Mouse (Mus musculus): ENCODE measurements at regions not wholly inside any gene's neighbourhood (a gene's known extent, or its start where the extent isn't known, plus 50 kb on each side); places are given as distances from the start of the nearest gene placed in this dataset.

- Histone ChIP-seq H3K27ac (ENCODE audit: control insufficient read depth, insufficient read depth, low read depth, low read length, poor library complexity) (no peak overlapping the region), H3K4me1 (ENCODE audit: control insufficient read depth, insufficient read depth, low read length) (no peaks in the 10 kb centered on the region; the same call in 1 of the 2 replicates), H3K4me3 (replicated peaks; ENCODE audit: control insufficient read depth, low read depth, low read length) (no peak overlapping the region)
- TF ChIP-seq CTCF (IDR thresholded peaks at IDR 0.05; ENCODE audit: control insufficient read depth, insufficient read depth, low read length) (no peak), POLR2A (IDR thresholded peaks at IDR 0.05; ENCODE audit: borderline replicate concordance, control insufficient read depth, low read depth, low read length) (no peak)
- WGBS = 80% methylated on average over 9 of the region's 9 CpGs
Measured at GRCm38 (mm10) chr9:14150288-14150687, 124.6 kb upstream of the Sesn3 start.

- H3K27ac ChIP-seq (ENCODE audit: control insufficient read depth, insufficient read depth, low read depth, low read length, poor library complexity) = no peak overlapping the region
- WGBS = 57% methylated on average over 1 of the region's 1 CpGs
- no peaks in the 10 kb centered on the region for H3K4me1 ChIP-seq (ENCODE audit: control insufficient read depth, insufficient read depth, low read length)
- TF ChIP-seq POLR2A (IDR thresholded peaks at IDR 0.05; ENCODE audit: borderline replicate concordance, control insufficient read depth, low read depth, low read length) = no peak
- no peak overlapping the region for H3K4me3 ChIP-seq (replicated peaks; ENCODE audit: control insufficient read depth, low read depth, low read length)
Measured at GRCm38 (mm10) chr9:14156967-14157366, 117.9 kb upstream of the Sesn3 start.

GRCm38 (mm10) chr9:14158096-14158837 lies 116.6 kb upstream of the Sesn3 start:
- Histone ChIP-seq H3K4me1 (ENCODE audit: control insufficient read depth, insufficient read depth, low read length) (no peaks in the 10 kb centered on the region), H3K27ac (ENCODE audit: control insufficient read depth, insufficient read depth, low read depth, low read length, poor library complexity) (no peak overlapping the region), H3K4me3 (replicated peaks; ENCODE audit: control insufficient read depth, low read depth, low read length) (no peak overlapping the region)
- TF ChIP-seq CTCF (IDR thresholded peaks at IDR 0.05; ENCODE audit: control insufficient read depth, insufficient read depth, low read length) (no peak), POLR2A (IDR thresholded peaks at IDR 0.05; ENCODE audit: borderline replicate concordance, control insufficient read depth, low read depth, low read length) (no peak)
- 76% methylated on average over 9 of the region's 9 CpGs for WGBS

- no peak for TF ChIP-seq POLR2A (IDR thresholded peaks at IDR 0.05; ENCODE audit: borderline replicate concordance, control insufficient read depth, low read depth, low read length)
- TF ChIP-seq CTCF (IDR thresholded peaks at IDR 0.05; ENCODE audit: control insufficient read depth, insufficient read depth, low read length) = no peak
- H3K4me3 ChIP-seq (replicated peaks; ENCODE audit: control insufficient read depth, low read depth, low read length) = no peak overlapping the region
- no peak overlapping the region for H3K27ac ChIP-seq (ENCODE audit: control insufficient read depth, insufficient read depth, low read depth, low read length, poor library complexity)
- WGBS = 78% methylated on average over 1 of the region's 1 CpGs
- no peaks in the 10 kb centered on the region for H3K4me1 ChIP-seq (ENCODE audit: control insufficient read depth, insufficient read depth, low read length)
Measured at GRCm38 (mm10) chr9:14160207-14160606, 114.7 kb upstream of the Sesn3 start.

- Histone ChIP-seq H3K4me3 (replicated peaks; ENCODE audit: control insufficient read depth, low read depth, low read length) (no peak overlapping the region), H3K4me1 (ENCODE audit: control insufficient read depth, insufficient read depth, low read length) (peaks cover 4% of the 10 kb centered on the region), H3K27ac (ENCODE audit: control insufficient read depth, insufficient read depth, low read depth, low read length, poor library complexity) (no peak overlapping the region)
- WGBS = 57% methylated on average over 2 of the region's 2 CpGs
- no peak for TF ChIP-seq POLR2A (IDR thresholded peaks at IDR 0.05; ENCODE audit: borderline replicate concordance, control insufficient read depth, low read depth, low read length)
- no peak for TF ChIP-seq CTCF (IDR thresholded peaks at IDR 0.05; ENCODE audit: control insufficient read depth, insufficient read depth, low read length)
Measured at GRCm38 (mm10) chr9:14171589-14172240, 103.2 kb upstream of the Sesn3 start.

- TF ChIP-seq POLR2A (IDR thresholded peaks at IDR 0.05; ENCODE audit: borderline replicate concordance, control insufficient read depth, low read depth, low read length) (no peak), CTCF (IDR thresholded peaks at IDR 0.05; ENCODE audit: control insufficient read depth, insufficient read depth, low read length) (no peak)
- H3K27ac ChIP-seq (ENCODE audit: control insufficient read depth, insufficient read depth, low read depth, low read length, poor library complexity) = no peak overlapping the region
- H3K4me3 ChIP-seq (replicated peaks; ENCODE audit: control insufficient read depth, low read depth, low read length) = no peak overlapping the region
- H3K4me1 ChIP-seq (ENCODE audit: control insufficient read depth, insufficient read depth, low read length) = peaks cover 4% of the 10 kb centered on the region
- WGBS = 67% methylated on average over 11 of the region's 11 CpGs
Measured at GRCm38 (mm10) chr9:14173631-14174323, 101.1 kb upstream of the Sesn3 start.

- Histone ChIP-seq H3K4me1 (ENCODE audit: control insufficient read depth, insufficient read depth, low read length) (peaks cover 4% of the 10 kb centered on the region), H3K4me3 (replicated peaks; ENCODE audit: control insufficient read depth, low read depth, low read length) (no peak overlapping the region), H3K27ac (ENCODE audit: control insufficient read depth, insufficient read depth, low read depth, low read length, poor library complexity) (peak overlapping the region; percentile 42; the same call in 1 of the 2 replicates)
- no peak for TF ChIP-seq POLR2A (IDR thresholded peaks at IDR 0.05; ENCODE audit: borderline replicate concordance, control insufficient read depth, low read depth, low read length)
- no peak for TF ChIP-seq CTCF (IDR thresholded peaks at IDR 0.05; ENCODE audit: control insufficient read depth, insufficient read depth, low read length)
- 84% methylated on average over 3 of the region's 3 CpGs for WGBS
Measured at GRCm38 (mm10) chr9:14174324-14175040, 100.4 kb upstream of the Sesn3 start.
